Mouse (Mus musculus) embryonic facial prominence, embryonic 14.5 days (tissue): ENCODE measurements around the gene Ovol3. TPM values are rescaled to one million over a fixed set of nuclear protein-coding genes. Genes with fewer than 3 reads are reported as not detected.
"Not testable (repeated sequence)": the region's sequence is repeated elsewhere in the genome, so short reads cannot be mapped to it uniquely, and the experiment has no call there.

Experiments used
- ATAC-seq: fragments of 200-750 bp; cut with Nextera tagmentation; 2 replicates; pipeline ENCODE4 v1.8.0; 2017; ENCODE audit warnings: low read depth, moderate number of reproducible peaks, moderate TSS enrichment
- DNase-seq: peaks from one replicate; pipeline ENCODE4 v3.0.0-alpha.2; 2015; ENCODE audit warnings: low spot score
- H3K27ac ChIP-seq: fragments of 300-500 bp; sonication (generic); replicated peaks from 2 replicates; pipeline ENCODE4 v1.5.1; 2014; ENCODE audit warnings: low read depth, mild to moderate bottlenecking, low read length, moderate library complexity
- H3K27me3 ChIP-seq: fragments of 300-500 bp; sonication (generic); replicated peaks from 2 replicates; pipeline ENCODE4 v1.6.1; 2014; ENCODE audit warnings: low read length; ENCODE audit not compliant: control insufficient read depth, insufficient read depth
- H3K36me3 ChIP-seq: fragments of 300-500 bp; sonication (generic); 2 replicates; pipeline ENCODE4 v1.6.1; 2014; ENCODE audit warnings: low read length, mixed read lengths; ENCODE audit not compliant: control insufficient read depth, insufficient read depth
- H3K4me1 ChIP-seq: fragments of 300-500 bp; sonication (generic); 2 replicates; pipeline ENCODE4 v1.6.1; 2014; ENCODE audit warnings: antibody characterized with exemption, low read length; ENCODE audit not compliant: control insufficient read depth, insufficient read depth
- H3K4me2 ChIP-seq: fragments of 300-500 bp; sonication (generic); 2 replicates; pipeline ENCODE4 v1.6.1; 2014; ENCODE audit warnings: low read depth, mild to moderate bottlenecking, low read length, moderate library complexity, mixed read lengths
- H3K4me3 ChIP-seq: fragments of 300-500 bp; sonication (generic); 2 replicates; pipeline ENCODE4 v1.5.1; 2014; ENCODE audit warnings: low read depth, mild to moderate bottlenecking, low read length
- H3K9ac ChIP-seq: fragments of 300-500 bp; sonication (generic); 2 replicates; pipeline ENCODE4 v1.6.1; 2014; ENCODE audit warnings: low read depth, mild to moderate bottlenecking, low read length, moderate library complexity, mixed read lengths
- H3K9me3 ChIP-seq: fragments of 300-500 bp; sonication (generic); 2 replicates; pipeline ENCODE4 v1.6.1; 2016; ENCODE audit warnings: low read length; ENCODE audit not compliant: control insufficient read depth
- WGBS: fragments of 180-500 bp; shearing (Covaris S2); extraction: QIAGEN DNeasy Blood & Tissue Kit; methylation state at CpG from one replicate; pipeline ENCODE4 v1.1.7; 2014; 5-methylcytosine and 5-hydroxymethylcytosine counted together
- polyA plus RNA-seq: library from polyadenylated mRNA; unstranded; fragments of >200 nt; fragmentation: Nextera tagmentation; extraction: Ambion mirVana; gene quantifications from 2 replicates; pipeline ENCODE4 v1.2.1, GENCODE M21; 2014

The Ovol3 gene
- polyA plus RNA-seq, 1 experiment from 2014 or later = 1.1 TPM

DNA sequence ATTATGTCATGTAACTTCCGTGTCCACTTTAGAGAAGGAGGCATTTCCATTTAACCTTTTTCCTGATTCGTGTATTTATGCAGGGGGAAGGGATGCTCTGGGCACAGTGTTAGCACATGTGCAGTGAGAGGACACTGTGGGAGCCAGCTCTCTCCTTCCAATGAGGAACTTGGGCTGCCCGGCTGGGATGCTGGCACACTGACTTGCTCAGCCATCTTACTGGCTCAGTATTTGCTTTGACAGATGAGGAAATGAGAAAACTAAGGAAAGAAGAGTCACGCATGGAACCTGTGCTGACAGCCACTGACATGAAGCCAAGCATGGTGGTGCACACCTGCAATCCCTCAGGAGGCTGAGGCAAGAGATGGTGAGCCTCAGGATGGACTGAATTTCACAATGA is 34.1 kb upstream of the Ovol3 start:
- H3K4me2 ChIP-seq = no peak overlapping the region
- H3K27me3 ChIP-seq = no peaks in the 10 kb centered on the region
- ATAC-seq = no peak
- 0 out of 2 replicates have a peak, but pooled peaks cover 7% of the 10 kb centered on the region for H3K36me3 ChIP-seq
- H3K4me1 ChIP-seq = no peaks in the 10 kb centered on the region
- no peak overlapping the region for H3K4me3 ChIP-seq
- no peak overlapping the region for H3K27ac ChIP-seq
- no peaks in the 10 kb centered on the region for H3K9me3 ChIP-seq
- WGBS = 91% methylated on average over 4 of the region's 4 CpGs
- DNase-seq = no peak
- H3K9ac ChIP-seq = no peak overlapping the region

GRCm38 (mm10) chr7:30266780-30267179 is 31.3 kb upstream of the Ovol3 start:
- Histone ChIP-seq H3K4me3 (no peak overlapping the region), H3K4me2 (no peak overlapping the region), H3K27me3 (no peaks in the 10 kb centered on the region), H3K9me3 (no peaks in the 10 kb centered on the region), H3K27ac (no peak overlapping the region), H3K36me3 (peaks cover 13% of the 10 kb centered on the region; the same call in 1 of the 2 replicates), H3K4me1 (no peaks in the 10 kb centered on the region), H3K9ac (no peak overlapping the region)
- DNase-seq = no peak
- WGBS = 77% methylated on average over 3 of the region's 3 CpGs
- no peak for ATAC-seq

DNA sequence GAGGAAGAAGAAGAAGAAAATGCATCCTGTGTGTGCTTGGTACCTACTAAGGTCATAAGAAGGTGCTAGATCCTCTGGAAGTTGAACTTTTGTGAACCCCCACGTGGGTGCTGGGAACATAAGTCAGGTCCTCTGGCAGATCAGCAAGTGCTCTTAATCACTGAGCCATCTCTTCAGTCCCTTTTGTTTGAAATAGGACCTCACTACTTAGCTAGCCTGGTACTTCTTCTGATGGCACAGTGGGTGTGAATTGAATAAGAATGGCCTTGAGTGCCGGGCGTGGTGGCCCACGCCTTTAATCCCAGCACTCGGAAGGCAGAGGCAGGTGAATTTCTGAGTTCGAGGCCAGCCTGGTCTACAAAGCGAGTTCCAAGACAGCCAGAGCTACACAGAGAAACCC is 30.4 kb upstream of the Ovol3 start:
- DNase-seq (no peak), ATAC-seq (no peak)
- Histone ChIP-seq H3K4me1 (no peaks in the 10 kb centered on the region), H3K9ac (no peak overlapping the region), H3K4me3 (no peak overlapping the region), H3K9me3 (no peaks in the 10 kb centered on the region), H3K27me3 (no peaks in the 10 kb centered on the region), H3K4me2 (no peak overlapping the region), H3K36me3 (peaks cover 12% of the 10 kb centered on the region; the same call in 1 of the 2 replicates), H3K27ac (no peak overlapping the region)
- WGBS = 91% methylated on average over 7 of the region's 7 CpGs

DNA sequence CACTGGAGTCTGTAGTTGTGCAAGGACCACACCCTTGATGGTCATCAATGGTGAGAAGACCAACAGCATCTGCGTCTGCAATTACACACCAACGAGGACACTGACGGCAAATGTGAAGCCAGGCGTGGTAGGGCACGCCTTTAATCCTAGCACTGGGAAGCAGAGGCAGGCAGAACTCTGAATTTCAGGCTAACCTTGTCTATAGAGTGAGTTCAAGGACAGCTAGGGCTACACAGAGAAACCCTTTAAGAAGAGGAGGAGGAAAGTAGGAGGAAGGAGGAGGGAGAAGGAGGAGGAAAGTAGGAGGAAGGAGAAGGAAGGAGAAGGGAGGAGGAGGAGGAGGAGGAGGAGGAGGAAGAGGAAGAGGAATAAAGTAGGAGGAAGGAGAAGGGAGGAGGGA is 30.0 kb upstream of the Ovol3 start:
- Histone ChIP-seq H3K9me3 (no peaks in the 10 kb centered on the region), H3K4me1 (no peaks in the 10 kb centered on the region), H3K27me3 (no peaks in the 10 kb centered on the region), H3K4me3 (no peak overlapping the region), H3K36me3 (peaks cover 12% of the 10 kb centered on the region; the same call in 1 of the 2 replicates), H3K27ac (no peak overlapping the region), H3K9ac (no peak overlapping the region), H3K4me2 (no peak overlapping the region)
- DNase-seq (no peak), ATAC-seq (no peak)
- whole genome bisulfite sequencing = 92% methylated on average over 5 of the region's 5 CpGs

- Histone ChIP-seq H3K4me1 (no peaks in the 10 kb centered on the region), H3K36me3 (peaks cover 12% of the 10 kb centered on the region; the same call in 1 of the 2 replicates), H3K27me3 (no peaks in the 10 kb centered on the region), H3K27ac (no peak overlapping the region), H3K9me3 (no peaks in the 10 kb centered on the region), H3K9ac (no peak overlapping the region), H3K4me3 (no peak overlapping the region), H3K4me2 (no peak overlapping the region)
- ATAC-seq = no peak
- no peak for DNase-seq
- 74% methylated on average over 2 of the region's 2 CpGs for WGBS
These were observed 29.5 kb upstream of the Ovol3 start for GRCm38 (mm10) chr7:30265041-30265440.

GRCm38 (mm10) chr7:30251956-30252954 is 16.7 kb upstream of the Ovol3 start:
- no peak for ATAC-seq
- no peak overlapping the region for H3K27ac ChIP-seq
- H3K27me3 ChIP-seq = no peaks in the 10 kb centered on the region
- DNase-seq = no peak
- no peaks in the 10 kb centered on the region for H3K9me3 ChIP-seq
- H3K36me3 ChIP-seq = no peaks in the 10 kb centered on the region; the same call in 1 of the 2 replicates
- no peak overlapping the region for H3K9ac ChIP-seq
- no peak overlapping the region for H3K4me2 ChIP-seq
- no peaks in the 10 kb centered on the region for H3K4me1 ChIP-seq
- no peak overlapping the region for H3K4me3 ChIP-seq
- 82% methylated on average over 12 of the region's 12 CpGs for WGBS

DNA sequence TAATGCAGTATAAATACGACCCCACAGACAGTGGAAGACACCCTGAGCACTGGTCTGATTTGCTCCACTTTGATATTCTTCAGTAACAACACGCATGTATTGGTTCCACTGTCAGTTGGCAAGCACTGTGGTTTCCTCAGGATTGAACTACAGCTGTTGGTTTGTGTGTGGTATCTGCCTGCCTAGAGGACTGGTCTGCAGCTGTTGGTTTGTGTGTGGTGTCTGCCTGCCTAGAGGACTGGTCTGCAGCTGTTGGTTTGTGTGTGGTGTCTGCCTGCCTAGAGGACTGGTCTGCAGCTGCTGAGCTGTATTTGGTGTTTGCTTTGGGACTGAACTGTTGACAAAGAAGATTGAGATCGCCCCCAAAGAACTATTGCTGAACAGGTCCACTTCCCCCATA is 1.8 kb upstream of the Ovol3 start:
- WGBS = 81% methylated on average over 3 of the region's 3 CpGs
- H3K36me3 ChIP-seq = peaks cover 15% of the 10 kb centered on the region; the same call in 1 of the 2 replicates
- ATAC-seq, H3K9me3 ChIP-seq, H3K27ac ChIP-seq, H3K4me1 ChIP-seq, DNase-seq, H3K4me2 ChIP-seq, H3K4me3 ChIP-seq, H3K9ac ChIP-seq, H3K27me3 ChIP-seq: not testable (repeated sequence)

DNA sequence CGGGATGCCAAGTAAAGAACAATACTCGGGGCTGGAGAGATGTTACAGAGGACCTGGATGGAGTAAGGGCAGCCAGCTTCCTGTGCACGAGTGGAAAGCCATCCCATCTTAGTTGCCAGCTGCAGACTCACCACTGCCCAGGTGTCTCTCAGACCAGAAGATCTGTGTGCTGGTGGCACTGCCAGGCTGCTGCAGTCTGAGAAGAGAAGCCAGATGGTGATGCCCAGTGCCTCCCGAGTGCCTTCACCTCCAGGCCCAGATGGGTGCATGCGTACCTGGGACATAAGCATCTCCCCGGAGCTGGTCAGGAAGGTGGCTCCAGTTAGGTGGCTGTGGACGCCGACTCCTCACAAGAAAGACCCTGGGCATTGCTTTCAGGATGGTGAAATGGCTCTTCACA is 434 bp downstream of the Ovol3 start:
- Histone ChIP-seq H3K9ac (no peak overlapping the region), H3K36me3 (peaks cover 15% of the 10 kb centered on the region; the same call in 1 of the 2 replicates), H3K4me3 (no peak overlapping the region), H3K27ac (no peak overlapping the region), H3K4me2 (no peak overlapping the region), H3K4me1 (peaks cover 6% of the 10 kb centered on the region), H3K9me3 (no peaks in the 10 kb centered on the region), H3K27me3 (no peaks in the 10 kb centered on the region)
- whole genome bisulfite sequencing = 94% methylated on average over 8 of the region's 8 CpGs
- DNase-seq (no peak), ATAC-seq (no peak)
